Mouse (Mus musculus) induced T-regulatory cell, adult 2 months (primary cell): ENCODE results near the gene Adgrg6.

Experiments
- DNase-seq: peaks from one replicate; pipeline ENCODE4 v3.0.0-alpha.2; 2012; ENCODE audit warnings: low read depth

Adgrg6 gene

DNA sequence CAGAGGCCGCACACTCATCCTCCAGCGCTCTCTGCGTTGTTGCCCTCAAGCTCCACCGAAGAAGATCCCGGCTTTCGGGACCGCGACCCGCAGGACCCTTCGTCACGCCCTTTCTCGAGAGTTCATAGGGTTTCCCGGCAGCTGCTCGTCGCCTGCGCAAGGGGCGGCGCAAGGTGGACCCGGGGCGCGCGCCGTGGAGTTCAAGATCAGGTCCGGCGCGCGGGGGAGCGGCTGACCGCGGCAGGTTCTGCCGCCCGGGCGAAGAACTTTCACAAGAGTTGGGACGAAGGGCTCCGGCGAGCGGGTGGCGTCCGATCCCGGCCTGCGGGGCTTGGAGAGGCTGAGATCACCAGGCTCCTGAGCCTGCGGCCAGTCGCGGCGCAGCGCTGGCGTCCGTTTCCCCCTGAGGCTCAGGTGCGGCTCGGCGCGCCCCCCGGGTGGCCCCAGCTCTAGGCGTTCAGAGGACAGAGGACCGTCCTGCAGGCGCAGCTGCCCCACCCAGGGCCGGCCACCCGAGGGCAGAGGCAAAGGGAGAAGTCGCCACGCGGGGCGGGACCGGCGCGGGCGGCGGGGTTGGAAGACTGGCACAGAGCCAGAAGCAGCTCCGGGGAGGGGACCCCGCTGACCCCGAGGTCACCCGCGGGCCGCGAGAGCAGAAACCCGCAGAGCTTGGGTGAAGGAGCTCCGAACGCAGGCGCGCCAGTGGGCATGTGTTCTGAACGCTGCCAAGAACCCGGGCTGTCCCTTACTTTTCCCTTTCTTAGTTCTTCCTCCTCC, at the start of gene Adgrg6:
Gene Adgrg6 (minus strand): TSS at position 719 of the 777 bp plus-strand sequence.
- DNase-seq = no peak

DNA sequence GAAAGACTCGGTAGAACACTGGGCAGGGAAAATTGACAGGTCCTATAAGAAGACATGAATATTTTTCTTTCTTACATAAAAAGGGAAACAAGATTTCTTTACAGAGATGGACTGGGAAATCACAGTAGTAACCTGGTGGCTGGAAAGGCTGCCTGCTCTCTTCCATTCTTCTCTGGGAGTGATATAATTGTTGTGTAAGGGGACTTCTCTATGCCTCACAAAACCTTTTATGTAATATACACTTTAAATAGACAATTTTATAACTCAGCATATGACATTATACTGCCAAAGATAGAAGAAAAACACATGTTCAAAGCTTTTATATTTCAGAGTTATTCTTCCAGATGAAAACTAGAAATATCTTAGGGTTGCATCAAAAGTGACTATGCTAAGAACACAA, 46.8 kb upstream of the Adgrg6 start:
- no peak for DNase-seq

- DNase-seq = no peak
Observed at GRCm38 (mm10) chr10:14590816-14591215, 45.4 kb upstream of the Adgrg6 start.

- DNase-seq = no peak
Observed at GRCm38 (mm10) chr10:14589667-14590066, 44.2 kb upstream of the Adgrg6 start.

- no peak for DNase-seq
Observed at GRCm38 (mm10) chr10:14583496-14583895, 38.0 kb upstream of the Adgrg6 start.

GRCm38 (mm10) chr10:14574255-14574654, 28.8 kb upstream of the Adgrg6 start:
- DNase-seq = no peak

DNA sequence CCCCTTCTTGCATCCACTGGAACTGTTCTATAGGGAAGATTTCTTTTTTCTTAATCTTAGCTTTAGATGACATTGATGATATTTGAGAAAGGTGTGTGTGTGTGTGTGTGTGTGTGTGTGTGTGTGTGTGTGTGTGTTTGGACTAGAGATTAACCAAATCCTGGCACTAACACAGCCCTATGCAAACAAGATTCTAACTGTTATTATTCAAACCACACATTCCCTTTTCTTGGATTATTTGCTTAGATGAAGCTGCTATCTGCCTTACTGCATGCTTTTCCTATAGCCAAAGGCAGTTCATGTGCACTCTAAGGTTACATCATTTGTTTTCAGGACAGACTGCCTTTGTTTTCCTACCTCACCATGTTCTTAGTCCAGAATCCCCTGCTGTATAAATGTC, 25.7 kb upstream of the Adgrg6 start:
- DNase-seq = no peak

DNA sequence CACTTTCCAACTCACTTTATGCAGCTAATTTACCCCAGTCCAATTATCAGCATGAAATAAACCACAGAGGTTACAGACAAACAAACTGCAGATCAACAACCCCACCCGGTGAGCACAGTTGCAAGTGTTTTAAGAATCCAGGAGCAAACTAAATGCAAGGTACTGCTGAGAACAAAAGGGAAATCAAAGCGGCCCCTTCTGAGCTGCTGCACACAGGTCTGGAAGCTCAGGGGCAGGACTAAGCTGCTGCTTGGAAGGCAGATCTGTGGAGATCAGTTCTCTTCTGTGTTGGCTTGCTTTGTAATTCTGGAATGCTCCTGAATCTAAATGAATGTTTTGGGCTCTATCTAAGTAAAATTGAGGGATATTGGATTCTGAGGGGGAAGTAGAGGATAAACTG, 25.2 kb upstream of the Adgrg6 start:
- no peak for DNase-seq

- no peak for DNase-seq
Observed at GRCm38 (mm10) chr10:14546111-14546551, 672 bp upstream of the Adgrg6 start.

- no peak for DNase-seq
Observed at GRCm38 (mm10) chr10:14544608-14544940, 885 bp downstream of the Adgrg6 start.

- no peak for DNase-seq
Observed at GRCm38 (mm10) chr10:14543511-14544067, 1.9 kb downstream of the Adgrg6 start.

GRCm38 (mm10) chr10:14537102-14537501, 8.4 kb downstream of the Adgrg6 start:
- no peak for DNase-seq

- DNase-seq = no peak
Observed at GRCm38 (mm10) chr10:14531090-14531489, 14.4 kb downstream of the Adgrg6 start.

- no peak for DNase-seq
Observed at GRCm38 (mm10) chr10:14530670-14531069, 14.8 kb downstream of the Adgrg6 start.

DNA sequence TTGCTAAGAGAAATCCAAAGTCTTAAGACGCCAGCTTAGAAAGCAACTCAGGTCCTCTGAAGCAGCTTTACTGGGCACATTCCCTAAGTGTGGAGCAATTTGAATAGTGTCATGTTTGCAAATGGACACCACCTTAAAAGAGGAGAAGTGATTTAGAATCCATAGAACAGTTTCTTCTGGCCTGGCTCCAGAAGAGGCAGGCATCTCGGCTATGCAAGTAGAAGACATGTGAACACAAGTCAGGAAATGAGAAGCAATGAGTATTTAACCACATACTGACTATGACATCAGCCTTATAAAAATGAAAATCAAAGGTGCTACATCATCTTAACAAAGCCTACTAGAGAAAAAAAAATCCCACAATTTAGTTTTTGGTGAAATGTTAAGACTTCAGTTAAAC, 17.7 kb downstream of the Adgrg6 start:
- DNase-seq = no peak

DNA sequence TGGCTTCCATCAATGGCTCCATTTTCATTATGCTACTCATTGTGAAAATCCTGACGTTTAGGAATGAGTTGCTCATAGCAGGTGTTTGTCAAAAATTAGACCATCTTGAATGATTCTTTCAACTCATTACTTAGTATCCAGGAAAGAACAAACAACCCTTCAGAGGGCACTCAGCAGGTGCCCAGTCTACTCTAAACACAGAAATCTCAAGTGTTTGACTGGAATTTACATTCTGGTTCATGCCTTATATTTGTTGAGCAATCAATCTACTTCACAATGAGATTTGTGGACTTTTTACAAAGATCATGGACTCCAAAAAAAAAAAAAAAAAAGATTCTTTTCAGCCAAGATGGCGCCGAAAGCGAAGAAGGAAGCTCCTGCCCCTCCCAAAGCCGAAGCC, 22.7 kb downstream of the Adgrg6 start:
- DNase-seq = no peak

DNA sequence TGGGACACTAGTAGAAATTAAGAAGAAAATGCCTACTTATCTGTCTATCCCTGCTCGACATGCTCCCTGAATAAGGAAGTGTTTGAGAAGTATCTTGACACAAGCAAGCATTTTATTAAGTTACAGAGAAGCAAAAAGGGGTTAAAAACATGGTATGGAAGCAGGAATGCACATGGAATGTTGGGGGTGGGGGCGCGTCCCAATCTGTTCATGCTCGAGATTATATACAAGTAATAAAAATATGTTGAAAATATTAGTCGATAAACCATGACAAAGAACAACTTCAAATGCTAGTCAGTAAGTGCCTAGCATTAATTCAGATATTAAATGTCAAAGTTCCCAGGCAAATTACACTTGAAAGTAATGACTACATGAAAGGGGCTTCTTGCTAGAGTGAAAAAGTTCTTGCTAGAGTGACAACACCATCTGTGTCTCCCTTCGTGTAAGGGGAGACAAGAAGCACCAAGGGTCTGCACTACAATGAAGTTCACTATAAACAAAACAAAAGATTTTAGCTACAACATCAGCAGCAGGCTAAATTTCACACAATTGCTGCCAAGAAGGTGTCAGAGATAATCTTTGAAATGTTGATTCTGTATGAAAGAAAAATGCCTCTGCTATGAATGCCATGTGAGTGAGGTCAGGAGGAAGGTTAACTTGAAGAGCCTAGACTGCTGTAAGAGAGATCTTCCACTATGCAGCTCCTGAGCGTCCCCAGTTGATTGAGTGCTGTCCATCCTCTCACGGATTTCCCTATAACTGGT, 24.4 kb downstream of the Adgrg6 start:
- DNase-seq = no peak

GRCm38 (mm10) chr10:14517909-14518308, 27.6 kb downstream of the Adgrg6 start:
- no peak for DNase-seq

DNA sequence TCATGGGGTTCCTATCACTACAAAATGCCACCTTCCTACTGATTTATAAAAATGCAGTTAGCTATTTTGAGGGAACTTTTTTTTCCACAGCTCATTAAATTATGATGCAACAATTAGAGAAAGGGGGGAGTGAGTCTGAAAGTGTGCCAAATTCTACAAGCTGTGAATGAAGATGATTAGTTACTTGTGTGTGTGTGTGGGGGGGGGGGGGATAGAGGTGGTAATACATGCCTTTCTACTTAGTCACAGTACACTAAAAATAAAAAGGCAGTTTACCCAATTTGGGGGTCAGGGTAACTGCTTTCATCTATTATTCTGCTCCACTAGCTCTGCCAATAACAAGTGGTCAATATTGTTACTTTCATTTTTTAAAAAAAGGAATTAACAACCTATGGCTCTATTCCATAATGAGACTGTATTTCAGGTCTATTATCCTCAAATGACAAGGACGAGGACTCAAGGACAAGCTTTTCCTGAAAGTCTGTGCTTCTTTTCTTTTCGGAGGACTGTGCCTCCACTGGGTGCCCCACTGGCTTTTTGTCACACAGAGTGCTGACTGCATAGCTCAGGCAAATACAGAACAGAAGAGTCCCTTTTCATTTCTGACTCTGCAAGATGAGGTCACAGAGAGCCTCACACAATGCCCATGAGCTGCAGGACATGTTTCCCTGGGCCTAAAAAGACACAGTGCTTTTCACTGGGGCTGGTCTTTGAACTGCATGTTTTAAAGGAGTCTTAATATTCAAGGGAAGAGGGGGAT, 33.4 kb downstream of the Adgrg6 start:
- no peak for DNase-seq

DNA sequence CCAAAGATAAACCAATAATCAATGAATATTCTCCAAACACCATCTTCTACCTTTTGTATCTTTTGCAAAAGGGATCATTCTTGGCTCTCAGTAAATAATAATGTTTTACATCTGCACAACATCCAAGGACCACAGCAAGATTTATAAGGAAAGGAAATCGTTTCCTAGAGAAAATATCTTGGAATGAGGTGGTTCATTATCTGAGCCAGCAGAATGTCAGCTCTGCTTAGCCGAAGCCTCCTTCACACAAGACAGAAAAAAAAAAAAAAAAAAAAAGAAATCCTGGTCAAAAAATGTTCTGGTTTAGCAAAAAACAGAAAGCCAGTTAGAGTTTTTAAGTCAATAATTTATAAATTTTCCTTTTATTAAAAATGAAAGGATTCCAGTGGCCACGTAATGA, 34.3 kb downstream of the Adgrg6 start:
- no peak for DNase-seq

DNA sequence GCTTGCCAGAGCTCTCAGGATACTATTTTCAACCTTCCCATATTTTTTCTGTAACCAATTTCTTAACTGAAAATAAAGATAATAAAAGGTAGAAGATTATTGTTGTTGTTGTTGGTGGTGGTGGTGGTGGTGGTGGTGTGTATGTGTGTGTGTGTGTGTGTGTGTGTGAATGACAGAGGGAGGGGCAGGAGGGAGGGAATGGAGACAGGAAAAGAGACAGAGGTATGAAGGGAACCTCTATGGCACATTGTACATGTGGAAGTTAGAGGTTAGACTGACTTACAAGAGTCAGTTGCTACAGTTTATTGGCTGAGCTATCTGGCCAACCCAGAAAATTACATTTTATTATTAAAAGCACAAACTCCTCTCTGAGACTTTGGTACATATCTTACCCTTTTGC, 49.8 kb downstream of the Adgrg6 start:
- DNase-seq = no peak

DNA sequence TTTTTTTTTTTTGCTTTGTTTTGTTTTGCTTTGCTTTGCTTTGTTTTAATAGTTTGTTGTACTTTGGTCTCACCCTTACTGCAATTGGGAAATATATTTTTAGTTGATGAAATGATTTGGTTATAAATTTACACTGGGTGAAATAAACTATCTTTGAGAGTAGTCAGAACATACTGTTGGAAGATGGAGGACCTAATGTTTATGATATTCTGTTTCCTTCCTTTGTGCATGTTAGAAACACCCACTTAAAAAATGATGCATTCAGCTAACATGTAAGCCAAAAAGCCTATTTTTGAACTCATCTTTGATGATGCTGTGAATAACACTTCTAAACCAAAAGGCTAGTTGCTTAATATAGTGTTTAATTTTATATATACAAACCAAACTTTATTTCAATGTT, 50.3 kb downstream of the Adgrg6 start:
- DNase-seq = no peak

GRCm38 (mm10) chr10:14491838-14492237, 53.6 kb downstream of the Adgrg6 start:
- no peak for DNase-seq
